ENCODE assay signal across 31 mouse cellular contexts in the genomic region with DNA sequence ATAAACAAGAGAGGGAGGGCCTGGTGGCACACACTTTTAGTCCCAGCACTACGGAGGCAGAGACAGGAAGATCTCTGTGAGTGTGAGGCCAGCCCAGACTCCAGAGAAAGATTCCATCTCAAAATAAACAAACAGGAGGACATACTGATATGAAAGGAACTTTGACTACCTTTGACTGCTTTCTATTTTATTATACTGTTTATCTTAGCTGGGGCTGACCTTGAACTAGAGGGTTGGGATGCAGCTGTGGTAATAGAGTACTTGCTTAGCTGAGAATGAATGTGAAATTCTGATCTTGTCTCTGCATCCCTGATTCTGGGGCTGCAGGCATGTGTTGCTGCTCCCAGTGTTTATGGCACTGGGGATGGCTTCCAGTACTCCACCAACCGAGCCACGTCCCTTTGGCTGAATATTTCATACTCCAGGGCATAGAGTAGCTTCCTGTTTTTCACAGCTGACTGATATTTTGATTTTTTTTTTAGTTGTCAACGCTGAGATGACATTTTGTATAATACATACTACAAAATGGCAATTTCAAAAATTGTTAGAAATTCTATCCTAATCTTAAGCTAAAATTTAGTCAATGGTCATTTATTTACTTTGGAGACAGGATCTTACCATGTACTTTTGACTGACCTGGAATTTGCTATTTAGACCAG. TPM values are rescaled to one million over a fixed set of nuclear protein-coding genes. Genes with fewer than 3 reads are reported as not detected.
DNase-seq lines count a peak whose midpoint lies in the region; ATAC-seq and TF ChIP-seq lines count a peak whose summit lies in the region.
"Had no signal": no experiment of that assay in that cellular context is flagged by ENCODE, and none has a peak within 500 bp of the region (broad histone marks: within the 10 kb centered on the region; RNA-seq: fewer than 3 reads in every experiment).

No protein-coding gene starts in this region.

- no peak for ATAC-seq in midbrain, embryonic 16.5 days
- no peak for ATAC-seq in midbrain, embryonic 11.5 days (ENCODE audit: low FRiP score)
- 0 out of 2 replicates have a peak, but pooled peaks have one; percentile 25 for ATAC-seq in common myeloid progenitor, adult 5-6 weeks (replicated peaks; ENCODE audit: low read depth, poor library complexity, severe bottlenecking)
- ATAC-seq in monocyte, adult 5-6 weeks (replicated peaks; ENCODE audit: insufficient number of reproducible peaks, low FRiP score, low TSS enrichment, poor library complexity, severe bottlenecking): no peak
- ATAC-seq in hindbrain, embryonic 13.5 days (ENCODE audit: low FRiP score): no peak
- ATAC-seq: forebrain, embryonic 13.5 days; forebrain, embryonic 16.5 days; hindbrain, postnatal 0 days had no signal

- no peak for TF ChIP-seq POLR2A in ES-Bruce4 (IDR thresholded peaks at IDR 0.05; ENCODE audit: insufficient read depth, low read length)
- no peak for TF ChIP-seq POLR2A in small intestine, adult 2 months (IDR thresholded peaks at IDR 0.05; ENCODE audit: low read depth, low read length)

- no peak for TF ChIP-seq CTCF in ES-Bruce4 (IDR thresholded peaks at IDR 0.05; ENCODE audit: low read depth, low read length)
- no peak for TF ChIP-seq CTCF in small intestine, adult 2 months (IDR thresholded peaks at IDR 0.05; ENCODE audit: extremely low read depth, insufficient read length, insufficient replicate concordance, low read depth, low read length)

- no peak overlapping the region for H3K27ac ChIP-seq in midbrain, embryonic 16.5 days (ENCODE audit: low read length)
- H3K27ac ChIP-seq in midbrain, embryonic 11.5 days (ENCODE audit: low read depth, low read length): no peak overlapping the region
- H3K27ac ChIP-seq in ES-Bruce4 (ENCODE audit: insufficient read depth, low read length): peak overlapping the region; percentile 49; the same call in 1 of the 2 replicates
- H3K27ac ChIP-seq in small intestine, adult 2 months (ENCODE audit: insufficient read depth, low read depth, low read length): peak overlapping the region; percentile 70
- H3K27ac ChIP-seq in hindbrain, embryonic 13.5 days: no peak overlapping the region
- H3K27ac ChIP-seq: embryonic facial prominence, embryonic 10.5 days; embryonic facial prominence, embryonic 13.5 days; forebrain, embryonic 13.5 days; gastrocnemius, adult 2 months; heart, embryonic 15.5 days; hindbrain, embryonic 10.5 days; hindbrain, embryonic 14.5 days; hindbrain, postnatal 0 days had no signal

- no peak for DNase-seq in midbrain, embryonic 11.5 days (ENCODE audit: low spot score, missing footprints)
- no peak for DNase-seq in heart, adult 8-10 months (ENCODE audit: low spot score)
- DNase-seq: adrenal gland, adult 2 months; adrenal gland, postnatal 14 days; cerebellum, adult 11 months; cerebellum, adult 2 months; cerebellum, adult 9-11 months; cerebellum, postnatal 25 days; embryo, embryonic 11 days; gastrocnemius, adult 2 months; gastrocnemius, postnatal 14 days; heart, adult 11 months; heart, postnatal 10 days; heart, postnatal 36 days had no signal

- H3K4me2 ChIP-seq in midbrain, embryonic 16.5 days (ENCODE audit: low read length): no peak overlapping the region
- no peak overlapping the region for H3K4me2 ChIP-seq in midbrain, embryonic 11.5 days
- no peak overlapping the region for H3K4me2 ChIP-seq in hindbrain, embryonic 13.5 days
- H3K4me2 ChIP-seq: embryonic facial prominence, embryonic 13.5 days; forebrain, embryonic 13.5 days; heart, embryonic 12.5 days; heart, embryonic 15.5 days; hindbrain, embryonic 14.5 days had no signal

- H3K9ac ChIP-seq in midbrain, embryonic 16.5 days (ENCODE audit: low read depth, low read length): 0 out of 2 replicates have a peak overlapping the region, but pooled peaks have one; percentile 10
- H3K9ac ChIP-seq in midbrain, embryonic 11.5 days (ENCODE audit: low read length): no peak overlapping the region
- no peak overlapping the region for H3K9ac ChIP-seq in ES-Bruce4 (ENCODE audit: low read depth, poor library complexity, severe bottlenecking)
- H3K9ac ChIP-seq in hindbrain, embryonic 13.5 days: no peak overlapping the region
- H3K9ac ChIP-seq: embryonic facial prominence, embryonic 13.5 days; forebrain, embryonic 13.5 days; heart, embryonic 12.5 days; heart, embryonic 15.5 days; hindbrain, embryonic 14.5 days had no signal

- WGBS in midbrain, embryonic 16.5 days: 90% methylated on average over 4 of the region's 4 CpGs
- 88% methylated on average over 4 of the region's 4 CpGs for WGBS in midbrain, embryonic 11.5 days
- WGBS in small intestine, adult 2 months: 37% methylated on average over 4 of the region's 4 CpGs
- WGBS in hindbrain, embryonic 13.5 days: 87% methylated on average over 4 of the region's 4 CpGs

- no peak overlapping the region for H3K4me3 ChIP-seq in midbrain, embryonic 16.5 days (ENCODE audit: low read depth, low read length)
- H3K4me3 ChIP-seq in midbrain, embryonic 11.5 days (ENCODE audit: low read depth, low read length): no peak overlapping the region
- H3K4me3 ChIP-seq in ES-Bruce4 (ENCODE audit: low read depth, low read length): no peak overlapping the region
- H3K4me3 ChIP-seq in small intestine, adult 2 months (ENCODE audit: low read depth, low read length): no peak overlapping the region
- H3K4me3 ChIP-seq in hindbrain, embryonic 13.5 days: no peak overlapping the region
- H3K4me3 ChIP-seq: embryonic facial prominence, embryonic 10.5 days; embryonic facial prominence, embryonic 13.5 days; erythroblast, embryonic 14.5 days; forebrain, embryonic 13.5 days; gastrocnemius, adult 2 months; heart, embryonic 12.5 days; heart, embryonic 15.5 days; hindbrain, embryonic 10.5 days had no signal

- no peaks in the 10 kb centered on the region for H3K36me3 ChIP-seq in midbrain, embryonic 16.5 days (ENCODE audit: control insufficient read depth, insufficient read depth, low read length)
- H3K36me3 ChIP-seq in midbrain, embryonic 11.5 days (ENCODE audit: control insufficient read depth, insufficient read depth, low read length): no peaks in the 10 kb centered on the region
- H3K36me3 ChIP-seq in ES-Bruce4 (ENCODE audit: control insufficient read depth, insufficient read depth, low read length, poor library complexity, severe bottlenecking): no peaks in the 10 kb centered on the region
- H3K36me3 ChIP-seq in small intestine, adult 2 months (ENCODE audit: control insufficient read depth, insufficient read depth, low read length): no peaks in the 10 kb centered on the region
- no peaks in the 10 kb centered on the region for H3K36me3 ChIP-seq in hindbrain, embryonic 13.5 days
- H3K36me3 ChIP-seq: embryonic facial prominence, embryonic 10.5 days; embryonic facial prominence, embryonic 13.5 days; G1E; heart, embryonic 12.5 days; heart, embryonic 15.5 days; hindbrain, embryonic 10.5 days had no signal

- H3K27me3 ChIP-seq in midbrain, embryonic 16.5 days (ENCODE audit: control insufficient read depth, insufficient read depth, low read depth, low read length): no peaks in the 10 kb centered on the region
- H3K27me3 ChIP-seq in midbrain, embryonic 11.5 days (ENCODE audit: control insufficient read depth, insufficient read depth, low read length): no peaks in the 10 kb centered on the region
- no peaks in the 10 kb centered on the region for H3K27me3 ChIP-seq in ES-Bruce4 (ENCODE audit: control insufficient read depth, insufficient read depth, low read length, poor library complexity, severe bottlenecking)
- H3K27me3 ChIP-seq in small intestine, adult 2 months (ENCODE audit: control insufficient read depth, insufficient read depth, low read length): no peaks in the 10 kb centered on the region
- H3K27me3 ChIP-seq in hindbrain, embryonic 13.5 days: no peaks in the 10 kb centered on the region
- H3K27me3 ChIP-seq: embryonic facial prominence, embryonic 13.5 days; forebrain, embryonic 13.5 days; heart, embryonic 12.5 days; heart, embryonic 15.5 days had no signal

- TF ChIP-seq EP300 in ES-Bruce4 (IDR thresholded peaks at IDR 0.05; ENCODE audit: insufficient read depth, low read depth, low read length): no peak

- no peaks in the 10 kb centered on the region for H3K4me1 ChIP-seq in midbrain, embryonic 16.5 days (ENCODE audit: control insufficient read depth, insufficient read depth, low read length)
- no peaks in the 10 kb centered on the region for H3K4me1 ChIP-seq in midbrain, embryonic 11.5 days (ENCODE audit: control insufficient read depth, insufficient read depth, low read length)
- no peaks in the 10 kb centered on the region for H3K4me1 ChIP-seq in ES-Bruce4 (ENCODE audit: control insufficient read depth, insufficient read depth, low read length)
- H3K4me1 ChIP-seq in small intestine, adult 2 months (ENCODE audit: control insufficient read depth, insufficient read depth, insufficient read length, low read length): peaks cover 30% of the 10 kb centered on the region; the same call in 1 of the 2 replicates
- no peaks in the 10 kb centered on the region for H3K4me1 ChIP-seq in hindbrain, embryonic 13.5 days (replicated peaks)
- H3K4me1 ChIP-seq: embryonic facial prominence, embryonic 13.5 days; forebrain, embryonic 13.5 days; hindbrain, embryonic 10.5 days had no signal

- no peaks in the 10 kb centered on the region for H3K9me3 ChIP-seq in midbrain, embryonic 16.5 days (replicated peaks; ENCODE audit: control insufficient read depth, low read length, poor library complexity, severe bottlenecking)
- H3K9me3 ChIP-seq in midbrain, embryonic 11.5 days (ENCODE audit: control insufficient read depth, low read length): no peaks in the 10 kb centered on the region
- no peaks in the 10 kb centered on the region for H3K9me3 ChIP-seq in ES-Bruce4 (replicated peaks; ENCODE audit: control insufficient read depth, insufficient read depth, low read length, poor library complexity, severe bottlenecking)
- H3K9me3 ChIP-seq in hindbrain, embryonic 13.5 days: no peaks in the 10 kb centered on the region
- H3K9me3 ChIP-seq: embryonic facial prominence, embryonic 10.5 days; embryonic facial prominence, embryonic 13.5 days; forebrain, embryonic 13.5 days; G1E; heart, embryonic 12.5 days; heart, embryonic 15.5 days; hindbrain, embryonic 10.5 days had no signal

RNA-seq across cellular contexts. Expression of gene Erbb3, which starts 13.1 kb away (rescaled TPM):
- 0.41 and 0.47 TPM in 2 replicates for polyA plus RNA-seq in midbrain, embryonic 16.5 days (2015; fragmentation: Nextera tagmentation; extraction: Ambion mirVana)
- polyA plus RNA-seq in midbrain, embryonic 11.5 days (2014; fragmentation: Nextera tagmentation; extraction: Ambion mirVana): 0.49 and 0.77 TPM in 2 replicates
- polyA plus RNA-seq in ES-Bruce4 (2011; ENCODE audit: insufficient read depth, insufficient read length, low read depth, missing spikeins): 39.4 and 41.7 TPM in 2 replicates
- total RNA-seq in common myeloid progenitor, adult 5-6 weeks (2017): 1.0 and 1.8 TPM in 2 replicates
- polyA plus RNA-seq in small intestine, adult 2 months (2012; rRNA removed): 32.3 and 127 TPM in 2 replicates
- 1.4 to 3.3 TPM (median 2.8 TPM) in 3 replicates for total RNA-seq in monocyte, adult 5-6 weeks (2017)
- 1 to 10 TPM; 6.9 to 8.5 (median 7.9) TPM for total RNA-seq in heart, adult 8-10 months (2022)
- polyA plus RNA-seq in hindbrain, embryonic 13.5 days (2015; fragmentation: Nextera tagmentation; extraction: Ambion mirVana): 3.0 and 3.5 TPM in 2 replicates

RNA-seq across cellular contexts. Expression of gene Rps26, which starts 23.9 kb away (rescaled TPM):
- 295 and 315 TPM in 2 replicates for polyA plus RNA-seq in midbrain, embryonic 16.5 days (2015; fragmentation: Nextera tagmentation; extraction: Ambion mirVana)
- 588 and 638 TPM in 2 replicates for polyA plus RNA-seq in midbrain, embryonic 11.5 days (2014; fragmentation: Nextera tagmentation; extraction: Ambion mirVana)
- polyA plus RNA-seq in ES-Bruce4 (2011; ENCODE audit: insufficient read depth, insufficient read length, low read depth, missing spikeins): 1,832 and 1,959 TPM in 2 replicates
- 1,052 and 1,471 TPM in 2 replicates for total RNA-seq in common myeloid progenitor, adult 5-6 weeks (2017)
- polyA plus RNA-seq in small intestine, adult 2 months (2012; rRNA removed): 439 and 930 TPM in 2 replicates
- 224 to 301 TPM (median 295 TPM) in 3 replicates for total RNA-seq in monocyte, adult 5-6 weeks (2017)
- 100 to 1,000 TPM; 142 to 284 (median 234) TPM for total RNA-seq in heart, adult 8-10 months (2022)
- polyA plus RNA-seq in hindbrain, embryonic 13.5 days (2015; fragmentation: Nextera tagmentation; extraction: Ambion mirVana): 482 and 485 TPM in 2 replicates

RNA-seq across cellular contexts. Expression of gene Pa2g4, which starts 36.8 kb away (rescaled TPM):
- polyA plus RNA-seq in midbrain, embryonic 16.5 days (2015; fragmentation: Nextera tagmentation; extraction: Ambion mirVana): 124 and 125 TPM in 2 replicates
- polyA plus RNA-seq in midbrain, embryonic 11.5 days (2014; fragmentation: Nextera tagmentation; extraction: Ambion mirVana): 241 and 249 TPM in 2 replicates
- 366 and 396 TPM in 2 replicates for polyA plus RNA-seq in ES-Bruce4 (2011; ENCODE audit: insufficient read depth, insufficient read length, low read depth, missing spikeins)
- total RNA-seq in common myeloid progenitor, adult 5-6 weeks (2017): 385 and 532 TPM in 2 replicates
- 3.2 and 6.9 TPM in 2 replicates for polyA plus RNA-seq in small intestine, adult 2 months (2012; rRNA removed)
- 37.2 to 74.1 TPM (median 47.8 TPM) in 3 replicates for total RNA-seq in monocyte, adult 5-6 weeks (2017)
- total RNA-seq in heart, adult 8-10 months (2022): 10 to 100 TPM; 35.0 to 47.9 (median 39.4) TPM
- 125 and 129 TPM in 2 replicates for polyA plus RNA-seq in hindbrain, embryonic 13.5 days (2015; fragmentation: Nextera tagmentation; extraction: Ambion mirVana)

RNA-seq across cellular contexts. Expression of gene Ikzf4, which starts 43.2 kb away (rescaled TPM):
- 23.1 and 23.5 TPM in 2 replicates for polyA plus RNA-seq in midbrain, embryonic 16.5 days (2015; fragmentation: Nextera tagmentation; extraction: Ambion mirVana)
- 3.8 and 4.2 TPM in 2 replicates for polyA plus RNA-seq in midbrain, embryonic 11.5 days (2014; fragmentation: Nextera tagmentation; extraction: Ambion mirVana)
- 9.8 and 11.6 TPM in 2 replicates for polyA plus RNA-seq in ES-Bruce4 (2011; ENCODE audit: insufficient read depth, insufficient read length, low read depth, missing spikeins)
- not detected in 2 replicates for total RNA-seq in common myeloid progenitor, adult 5-6 weeks (2017)
- 0.65 and 0.95 TPM in 2 replicates for polyA plus RNA-seq in small intestine, adult 2 months (2012; rRNA removed)
- total RNA-seq in monocyte, adult 5-6 weeks (2017): not detected in 3 replicates
- total RNA-seq in heart, adult 8-10 months (2022): 1 to 10 TPM in 1 of 4 experiments, under 1 TPM in 3; 0.49 to 2.3 (median 0.55) TPM
- 14.6 and 15.2 TPM in 2 replicates for polyA plus RNA-seq in hindbrain, embryonic 13.5 days (2015; fragmentation: Nextera tagmentation; extraction: Ambion mirVana)

RNA-seq across cellular contexts. Expression of gene Rpl41, which starts 53.5 kb away (rescaled TPM):
- 1,924 and 2,018 TPM in 2 replicates for polyA plus RNA-seq in midbrain, embryonic 16.5 days (2015; fragmentation: Nextera tagmentation; extraction: Ambion mirVana)
- polyA plus RNA-seq in midbrain, embryonic 11.5 days (2014; fragmentation: Nextera tagmentation; extraction: Ambion mirVana): 2,670 and 2,991 TPM in 2 replicates
- polyA plus RNA-seq in ES-Bruce4 (2011; ENCODE audit: insufficient read depth, insufficient read length, low read depth, missing spikeins): 3,771 and 3,978 TPM in 2 replicates
- total RNA-seq in common myeloid progenitor, adult 5-6 weeks (2017): 3,010 and 3,037 TPM in 2 replicates
- polyA plus RNA-seq in small intestine, adult 2 months (2012; rRNA removed): 1,613 and 1,655 TPM in 2 replicates
- 2,103 to 2,260 TPM (median 2,168 TPM) in 3 replicates for total RNA-seq in monocyte, adult 5-6 weeks (2017)
- total RNA-seq in heart, adult 8-10 months (2022): 1,000 to 10,000 TPM; 1,313 to 1,574 (median 1,476) TPM
- 2,639 and 2,680 TPM in 2 replicates for polyA plus RNA-seq in hindbrain, embryonic 13.5 days (2015; fragmentation: Nextera tagmentation; extraction: Ambion mirVana)

Comparison
In these comparisons a context has a peak if more than half of its experiments do, and no peak if none do; other contexts are left out.
1. H3K27ac ChIP-seq: peak in ES-Bruce4 (single experiment) and small intestine, adult 2 months (single experiment); none in midbrain, embryonic 16.5 days (single experiment), midbrain, embryonic 11.5 days (single experiment) and hindbrain, embryonic 13.5 days (single experiment).
2. RNA of gene Pa2g4, which starts 36.8 kb away (polyA plus RNA-seq): 366 to 396 TPM in ES-Bruce4, 241 to 249 TPM in midbrain, embryonic 11.5 days, 125 to 129 TPM in hindbrain, embryonic 13.5 days and 124 to 125 TPM in midbrain, embryonic 16.5 days; 3.2 to 6.9 TPM in small intestine, adult 2 months; every median in the first group is over 10 times any median in the second.